Mouse (Mus musculus) central nervous system, embryonic 18 days (tissue): ENCODE results near the gene Atp13a2. TPM values are rescaled to one million over a fixed set of nuclear protein-coding genes. Genes with fewer than 3 reads are reported as not detected.

Source experiments
- polyA plus RNA-seq: library from polyadenylated mRNA; depleted of rRNA; stranded (reverse); fragments of >200 nt; gene quantifications from 2 replicates; pipeline ENCODE4 v1.2.3, GENCODE M21; 2012; rRNA removed

Gene Atp13a2
- polyA plus RNA-seq, result 236 and 259 TPM in 2 replicates

DNA sequence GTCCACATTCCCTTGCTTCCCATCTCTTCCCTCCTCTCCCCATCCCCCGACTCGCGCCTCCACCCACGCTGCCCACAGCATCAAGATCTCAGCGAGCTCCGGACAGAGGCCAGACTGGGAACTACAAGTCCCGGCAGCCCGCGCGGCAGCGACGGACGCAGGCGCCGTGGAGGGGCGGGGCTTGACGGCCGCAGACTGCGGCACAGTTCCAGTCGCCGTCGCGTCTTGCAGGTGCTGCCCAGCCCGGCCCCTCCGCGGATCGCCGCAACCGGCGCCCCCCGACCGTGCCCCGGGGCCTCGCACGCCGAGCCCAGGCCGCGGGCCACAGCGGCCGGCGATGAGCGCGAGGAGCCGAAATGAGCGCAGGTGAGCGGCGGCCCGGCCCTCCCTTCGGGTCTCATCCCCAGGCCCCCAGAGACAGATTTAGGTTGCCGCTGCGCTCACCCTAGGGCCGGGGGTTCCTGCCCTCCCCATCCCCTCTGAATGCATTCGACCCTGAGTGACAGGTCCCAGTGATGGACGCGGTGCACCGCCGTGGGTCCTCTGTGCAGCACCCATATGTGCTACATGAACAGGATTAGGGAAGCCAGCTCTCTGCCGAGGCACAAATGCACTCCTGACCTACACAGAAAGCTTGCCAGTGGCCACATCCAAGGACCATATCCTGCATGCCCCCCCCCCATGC, at the start of gene Atp13a2:
TSS of gene Atp13a2 (plus strand) at position 163 of the 685 bp plus-strand sequence.

DNA sequence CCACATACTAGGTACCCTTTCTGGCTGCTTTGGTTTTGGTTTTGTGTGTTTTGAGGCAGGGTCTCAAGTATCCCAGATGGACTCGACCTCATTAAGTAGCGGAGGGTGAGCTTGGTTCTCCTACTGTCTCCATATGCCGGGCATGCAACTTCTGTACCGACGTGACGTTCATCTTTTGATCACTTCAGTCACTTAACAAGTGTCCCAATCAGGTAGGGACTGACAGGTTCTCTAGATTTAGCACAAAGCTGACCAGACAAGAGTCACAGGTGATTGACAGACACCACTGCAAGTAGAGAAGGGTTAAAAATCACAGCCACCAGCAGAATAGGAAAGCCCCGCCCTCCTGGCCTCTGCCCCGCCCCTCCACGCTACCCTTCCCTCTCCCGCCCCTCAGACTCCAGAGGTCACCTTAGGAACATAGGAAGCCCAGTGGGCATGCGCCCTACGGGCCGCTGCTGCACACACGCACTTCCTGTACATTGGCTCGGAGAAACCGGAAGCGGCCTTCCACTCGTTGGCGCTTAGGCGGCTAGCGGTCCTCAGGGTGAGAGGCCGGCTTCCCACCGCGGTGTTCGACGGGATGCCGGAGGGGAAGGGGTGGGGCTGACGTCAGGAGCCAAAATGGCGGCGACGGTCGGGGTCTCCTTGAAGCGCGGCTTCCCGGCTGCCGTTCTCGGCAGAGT, 25.7 kb upstream of the Atp13a2 start, which contains the start of gene Sdhb:
TSS of gene Sdhb (plus strand) at position 423 of the 686 bp plus-strand sequence.

DNA sequence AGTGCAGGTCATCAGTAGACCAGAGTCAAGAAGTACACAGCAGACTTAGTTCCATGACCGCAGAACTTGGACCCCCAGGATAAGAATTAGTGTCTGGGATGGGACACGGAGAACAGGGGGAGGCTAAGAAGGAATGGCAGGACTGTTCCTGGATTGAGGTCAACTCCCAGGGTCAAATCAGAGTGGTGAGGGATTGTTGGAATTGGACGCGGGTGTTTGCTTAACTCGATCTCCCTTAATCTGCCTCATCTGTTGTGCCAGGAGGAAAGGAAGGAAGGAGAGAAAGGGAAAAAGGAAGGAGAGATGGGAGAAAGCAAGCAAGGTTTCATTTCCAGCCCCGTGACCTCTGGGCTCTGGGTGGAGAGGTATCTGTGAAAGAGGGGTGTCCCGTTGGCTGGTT, 23.4 kb downstream of the Atp13a2 start, which contains the start of gene Mfap2:
TSS of gene Mfap2 (plus strand) at position 301 of the 400 bp plus-strand sequence.

Other genes starting within 250 kb of the Atp13a2 start
- 0.09 and 0.10 TPM in 2 replicates for gene Padi6, start 244.2 kb upstream of the Atp13a2 start, polyA plus RNA-seq
- 0.10 and 0.12 TPM in 2 replicates for gene Padi4, start 212.6 kb upstream of the Atp13a2 start, polyA plus RNA-seq
- gene Padi3, start 176.2 kb upstream of the Atp13a2 start, polyA plus RNA-seq, result 0.01 TPM in 1 of 2 replicates, not detected in the other
- 0.07 and 0.10 TPM in 2 replicates for gene Padi1, start 141.1 kb upstream of the Atp13a2 start, polyA plus RNA-seq
- gene Padi2, start 80.5 kb upstream of the Atp13a2 start, polyA plus RNA-seq, result 0.66 and 1.4 TPM in 2 replicates
- gene Sdhb, start 25.7 kb upstream of the Atp13a2 start, polyA plus RNA-seq, result 240 and 266 TPM in 2 replicates
- 96.4 and 101 TPM in 2 replicates for gene Mfap2, start 23.5 kb downstream of the Atp13a2 start, polyA plus RNA-seq
- gene Crocc, start 73.7 kb downstream of the Atp13a2 start, polyA plus RNA-seq, result 35.1 and 35.4 TPM in 2 replicates
- gene Necap2, start 91.5 kb downstream of the Atp13a2 start, polyA plus RNA-seq, result 55.3 and 58.8 TPM in 2 replicates
- gene Spata21, start 101.5 kb downstream of the Atp13a2 start, polyA plus RNA-seq, result 0.13 and 0.33 TPM in 2 replicates
- gene Szrd1, start 152.9 kb downstream of the Atp13a2 start, polyA plus RNA-seq, result 28.0 and 28.2 TPM in 2 replicates
- 24.4 and 25.2 TPM in 2 replicates for gene Fbxo42, start 161.0 kb downstream of the Atp13a2 start, polyA plus RNA-seq
- gene Rsg1, start 227.1 kb downstream of the Atp13a2 start, polyA plus RNA-seq, result 5.0 and 5.1 TPM in 2 replicates